Mouse (Mus musculus) brain, embryonic 14.5 days (tissue): ENCODE data around the gene Anp32e. TPM values are rescaled to one million over a fixed set of nuclear protein-coding genes. Genes with fewer than 3 reads are reported as not detected.

Experiments
- DNase-seq: peaks from one replicate; pipeline ENCODE4 v3.0.0-alpha.2; 2011; ENCODE audit warnings: low read depth
- CTCF ChIP-seq: fragments of 200-500 bp; IDR thresholded peaks from 2 replicates; pipeline ENCODE4 v1.5.1; 2012; ENCODE audit warnings: inconsistent platforms, mild to moderate bottlenecking, moderate library complexity, borderline replicate concordance; ENCODE audit not compliant: insufficient read depth, insufficient read length; ENCODE audit errors: extremely low read depth
- POLR2A ChIP-seq: fragments of 200-500 bp; IDR thresholded peaks from 2 replicates; pipeline ENCODE4 v1.6.1; 2012; ENCODE audit warnings: mild to moderate bottlenecking, inconsistent platforms, borderline replicate concordance; ENCODE audit not compliant: poor library complexity, insufficient read depth, insufficient read length, severe bottlenecking; ENCODE audit errors: extremely low read depth
- polyA plus RNA-seq: library from polyadenylated mRNA; depleted of rRNA; stranded (reverse); fragments of >200 nt; gene quantifications from 2 replicates; pipeline ENCODE4 v1.2.3, GENCODE M21; 2012; rRNA removed

Anp32e gene
- polyA plus RNA-seq, 1 experiment, result 107 TPM

GRCm38 (mm10) chr3:95994381-95994846 is 65.4 kb downstream of the Anp32e start:
- TF ChIP-seq CTCF (no peak), POLR2A (no peak)
- peak; percentile 43 for DNase-seq

DNA sequence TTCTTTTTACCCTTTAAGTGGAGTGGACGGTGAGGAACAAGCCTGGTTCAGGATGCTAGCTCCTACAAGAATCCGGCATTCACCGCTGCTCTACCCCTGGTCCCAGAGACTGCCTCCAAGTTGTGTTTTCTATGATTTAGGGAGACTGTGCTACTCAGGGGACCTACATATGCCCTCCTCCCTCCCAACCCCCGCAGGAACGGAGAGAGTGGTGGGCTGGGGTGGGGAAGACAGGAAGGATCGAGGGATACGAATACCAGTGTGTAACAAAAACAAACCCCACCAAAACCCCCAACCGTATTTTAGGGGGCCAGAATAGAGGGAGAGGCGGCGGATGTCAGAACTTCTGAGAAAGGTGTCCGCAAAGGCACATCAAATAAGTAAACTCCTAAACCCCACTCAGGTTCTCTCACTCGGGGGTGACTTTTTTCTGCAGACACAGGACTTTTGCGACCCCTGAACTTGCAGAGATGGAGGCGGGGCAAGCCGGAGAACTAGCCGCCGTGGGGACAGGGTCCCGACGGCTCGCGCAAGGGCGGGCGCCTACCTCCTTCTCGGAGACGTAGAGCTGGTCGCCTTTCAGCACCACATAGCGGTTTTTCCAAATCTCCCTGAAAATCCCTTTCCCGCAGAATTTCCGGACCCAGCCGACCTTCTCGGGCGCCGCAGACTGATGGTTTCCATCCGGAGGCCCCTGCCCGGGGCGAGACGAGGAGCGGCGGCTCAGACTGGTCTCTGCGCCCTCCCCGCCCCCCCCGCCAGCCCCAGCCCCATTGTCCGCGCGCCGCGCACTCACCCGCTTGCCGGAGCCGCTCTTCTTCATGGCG is 66.1 kb downstream of the Anp32e start:
- TF ChIP-seq CTCF (no peak), POLR2A (no peak)
- peak; percentile 62 for DNase-seq

- TF ChIP-seq POLR2A (peak; percentile 88), CTCF (0 out of 2 replicates have a peak, but pooled peaks have one; percentile 1)
- DNase-seq, result peak; percentile 76
Observed at GRCm38 (mm10) chr3:95995802-95996428, 66.9 kb downstream of the Anp32e start, which contains the start of gene Plekho1. TSS of gene Plekho1 (minus strand) at chr3:95996001.

DNA sequence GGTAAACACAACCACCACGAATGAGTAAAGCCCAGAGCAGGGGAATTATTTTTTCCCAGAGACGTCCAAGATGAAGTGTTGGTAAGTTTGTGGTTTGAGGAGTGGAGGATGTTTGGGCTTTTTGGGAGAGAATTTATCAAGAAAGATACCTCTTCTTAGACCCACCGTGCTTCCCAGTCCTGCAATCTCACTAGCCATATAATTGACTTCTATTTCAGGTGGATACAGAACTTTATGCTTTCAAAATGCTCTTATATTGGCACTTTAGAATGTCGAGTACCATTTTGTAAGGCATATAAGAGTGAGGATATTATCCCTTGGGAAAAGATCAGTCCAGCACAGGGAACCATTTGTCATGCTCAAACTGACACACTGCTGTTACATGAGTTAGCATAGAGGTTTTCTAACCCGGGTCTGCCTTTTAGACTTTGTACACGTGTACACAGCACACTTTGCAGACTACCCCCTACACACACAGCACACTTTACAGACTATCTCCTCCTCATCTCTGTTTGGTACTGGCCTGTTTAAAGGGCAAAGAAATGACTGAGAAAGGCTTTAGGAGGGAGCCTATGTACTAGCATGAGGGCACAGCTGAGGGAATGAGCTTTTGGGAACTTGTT is 67.5 kb downstream of the Anp32e start:
- no peak for TF ChIP-seq POLR2A
- no peak for TF ChIP-seq CTCF
- DNase-seq, result no peak

Other genes with a start within 250 kb of the Anp32e start
- 0.20 and 0.41 TPM in 2 replicates for gene Adamtsl4, start 241.3 kb upstream of the Anp32e start, polyA plus RNA-seq
- 20.2 and 21.2 TPM in 2 replicates for gene Ecm1, start 189.7 kb upstream of the Anp32e start, polyA plus RNA-seq
- gene Tars2, start 169.0 kb upstream of the Anp32e start, polyA plus RNA-seq, result 39.1 and 42.2 TPM in 2 replicates
- 22.8 and 31.4 TPM in 2 replicates for gene Rprd2, start 110.4 kb upstream of the Anp32e start, polyA plus RNA-seq
- gene Prpf3, start 73.4 kb upstream of the Anp32e start, polyA plus RNA-seq, result 35.6 and 37.4 TPM in 2 replicates
- gene Mrps21, start 57.7 kb upstream of the Anp32e start, polyA plus RNA-seq, result 148 and 152 TPM in 2 replicates
- 3.7 and 3.8 TPM in 2 replicates for gene Ciart, start 47.0 kb upstream of the Anp32e start, polyA plus RNA-seq
- gene BC028528, start 37.2 kb upstream of the Anp32e start, polyA plus RNA-seq, result 11.4 and 12.1 TPM in 2 replicates
- 102 and 129 TPM in 2 replicates for gene Aph1a, start 35.3 kb upstream of the Anp32e start, polyA plus RNA-seq
- 8.6 and 9.4 TPM in 2 replicates for gene Car14, start 24.6 kb upstream of the Anp32e start, polyA plus RNA-seq
- gene Plekho1, start 66.8 kb downstream of the Anp32e start, polyA plus RNA-seq, result 180 and 199 TPM in 2 replicates
- 30.8 and 31.3 TPM in 2 replicates for gene Vps45, start 129.2 kb downstream of the Anp32e start, polyA plus RNA-seq
- gene Otud7b, start 175.3 kb downstream of the Anp32e start, polyA plus RNA-seq, result 7.0 and 8.6 TPM in 2 replicates
- gene Mtmr11, start 232.8 kb downstream of the Anp32e start, polyA plus RNA-seq, result 10.1 and 10.2 TPM in 2 replicates
- 112 and 140 TPM in 2 replicates for gene Sf3b4, start 243.1 kb downstream of the Anp32e start, polyA plus RNA-seq